Mouse (Mus musculus): Measurements from ENCODE around the gene Unc79. TPM values are rescaled to one million over a fixed set of nuclear protein-coding genes. Genes with fewer than 3 reads are reported as not detected.

Gene Unc79
- total RNA-seq, 1 experiment from 2014 or later: 0.35 TPM

DNA sequence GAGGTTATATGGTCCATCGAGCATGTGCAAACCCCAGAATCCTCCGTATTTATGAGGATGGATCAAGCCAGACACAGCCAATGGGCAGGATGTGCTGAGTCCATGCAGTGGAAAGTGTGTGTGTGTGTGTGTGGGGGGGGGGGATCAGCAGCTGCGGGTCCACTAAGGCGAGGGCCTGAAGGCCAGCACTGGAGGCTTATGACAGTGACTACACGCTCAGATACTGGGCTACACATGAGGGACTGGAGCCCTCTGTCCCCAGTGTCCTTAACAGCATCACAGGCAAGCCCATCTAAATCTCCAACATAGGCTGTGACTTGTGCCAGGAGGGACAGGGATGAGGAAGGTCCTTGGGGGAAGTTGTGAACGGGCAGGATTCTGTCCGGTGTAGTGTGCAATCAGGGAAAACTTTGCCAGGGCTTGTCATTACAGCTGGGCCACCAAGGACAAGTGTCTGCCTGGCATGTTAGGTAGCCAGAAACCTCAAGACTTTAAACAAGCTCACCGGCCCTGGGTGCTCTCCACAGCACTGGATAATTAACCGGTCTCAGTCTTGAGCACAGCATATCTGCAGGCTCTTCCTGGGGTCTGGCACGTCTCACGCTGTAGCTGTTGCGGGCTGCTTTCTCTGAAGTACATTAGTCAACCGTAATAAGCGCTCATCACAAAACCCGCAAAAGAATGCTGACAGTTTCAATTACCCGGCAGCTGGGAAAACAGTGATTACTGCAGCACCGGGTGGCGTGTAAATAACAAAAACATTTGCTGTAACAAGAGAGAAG, 208.7 kb downstream of the Unc79 start:
- ATAC-seq (replicated peaks in 1 of 2; ENCODE audit: insufficient read depth in 1 of 2, low FRiP score in 2 of 2, low TSS enrichment in 1 of 2, low read depth in 1 of 2, poor library complexity in 2 of 2, severe bottlenecking in 2 of 2): no peak

GRCm38 (mm10) chr12:103159016-103159415, 210.4 kb downstream of the Unc79 start:
- ATAC-seq (replicated peaks in 1 of 2; ENCODE audit: insufficient read depth in 1 of 2, low FRiP score in 2 of 2, low TSS enrichment in 1 of 2, low read depth in 1 of 2, poor library complexity in 2 of 2, severe bottlenecking in 2 of 2): no peak

DNA sequence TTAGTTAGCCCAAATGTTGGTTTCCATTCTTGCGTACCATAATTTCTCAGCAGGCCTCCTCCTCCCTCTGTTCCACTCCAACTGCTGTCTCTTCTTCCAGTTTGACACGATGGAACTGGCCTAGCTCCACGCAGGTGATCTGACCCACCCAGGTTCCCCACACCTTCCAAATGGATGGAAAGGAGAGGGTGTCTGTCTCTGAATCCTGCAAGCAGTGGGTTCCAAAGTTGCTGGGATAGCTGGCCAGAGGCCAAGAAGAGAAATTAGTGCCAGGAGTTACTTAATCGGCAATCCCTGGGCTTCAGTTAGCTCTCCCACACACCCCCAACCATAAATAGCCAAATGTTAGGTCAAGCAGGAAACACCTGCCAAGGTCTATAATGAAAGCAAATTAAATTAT, 212.1 kb downstream of the Unc79 start:
- ATAC-seq (replicated peaks in 1 of 2; ENCODE audit: insufficient read depth in 1 of 2, low FRiP score in 2 of 2, low TSS enrichment in 1 of 2, low read depth in 1 of 2, poor library complexity in 2 of 2, severe bottlenecking in 2 of 2): no peak

DNA sequence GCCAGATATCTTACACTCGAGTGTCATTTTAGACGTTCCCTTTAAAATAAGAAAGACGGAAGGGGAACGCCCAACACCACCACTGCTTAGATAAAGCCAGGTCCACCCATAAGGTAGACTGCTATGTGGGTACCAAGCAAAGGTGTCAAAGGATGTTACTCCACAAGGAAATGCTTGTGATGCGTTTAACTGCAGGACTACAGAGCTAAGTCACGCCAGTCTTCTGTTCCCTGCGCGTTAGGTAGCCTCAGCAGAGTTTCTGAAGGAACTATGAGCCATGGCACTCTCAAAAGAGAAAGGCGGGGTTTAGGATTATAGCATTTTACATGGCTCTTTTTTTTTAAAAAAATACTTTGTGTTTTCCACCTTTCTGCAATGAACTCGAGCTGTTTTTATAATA, 214.9 kb downstream of the Unc79 start:
- no peak for ATAC-seq (replicated peaks in 1 of 2; ENCODE audit: insufficient read depth in 1 of 2, low FRiP score in 2 of 2, low TSS enrichment in 1 of 2, low read depth in 1 of 2, poor library complexity in 2 of 2, severe bottlenecking in 2 of 2)

DNA sequence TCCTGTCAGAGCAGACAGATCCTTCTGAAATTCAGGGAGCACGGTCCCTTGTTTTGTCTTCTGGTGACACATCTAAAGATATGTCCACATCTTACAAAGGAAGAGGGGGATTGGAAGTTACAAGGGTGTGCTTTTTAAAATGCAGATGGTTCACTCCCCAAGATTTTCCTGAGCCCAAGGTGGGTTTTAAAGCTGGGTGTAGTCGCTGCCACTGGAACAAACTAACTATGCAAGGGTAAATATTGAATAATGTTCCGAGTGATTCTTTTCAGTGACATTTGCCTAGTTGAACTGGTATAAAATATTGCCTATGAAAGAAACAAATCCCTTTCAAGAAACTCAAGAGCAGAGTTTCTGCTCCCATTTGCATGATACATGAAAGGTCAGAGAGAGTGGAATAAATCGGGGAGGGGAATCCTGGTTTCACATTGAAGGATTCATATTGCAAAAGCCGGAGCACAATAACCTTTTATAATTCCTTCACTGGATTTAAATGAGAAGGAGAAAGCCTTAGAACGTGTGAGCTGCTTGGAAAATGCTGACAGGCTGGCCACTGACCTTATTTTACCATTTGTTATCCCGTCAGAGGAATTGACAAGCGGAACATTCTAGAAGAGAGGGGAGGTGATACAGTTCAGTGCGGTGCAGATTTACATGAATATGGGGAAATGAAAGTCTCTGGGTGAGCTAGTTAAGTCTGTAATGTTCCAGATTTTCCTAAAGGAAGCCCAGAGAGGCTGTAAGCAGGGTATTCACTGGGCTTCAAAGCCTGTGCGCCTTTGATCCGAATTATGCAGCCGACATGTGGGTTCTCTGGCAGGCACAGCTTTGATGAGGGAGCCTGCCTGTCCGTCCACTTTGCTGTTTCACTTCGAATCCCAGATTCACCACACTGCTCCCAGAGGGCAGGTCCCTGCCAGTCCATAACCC, 215.7 kb downstream of the Unc79 start:
- no peak for ATAC-seq (replicated peaks in 1 of 2; ENCODE audit: insufficient read depth in 1 of 2, low FRiP score in 2 of 2, low TSS enrichment in 1 of 2, low read depth in 1 of 2, poor library complexity in 2 of 2, severe bottlenecking in 2 of 2)

GRCm38 (mm10) chr12:103168892-103169291, 220.2 kb downstream of the Unc79 start:
- no peak for ATAC-seq (replicated peaks in 1 of 2; ENCODE audit: insufficient read depth in 1 of 2, low FRiP score in 2 of 2, low TSS enrichment in 1 of 2, low read depth in 1 of 2, poor library complexity in 2 of 2, severe bottlenecking in 2 of 2)

GRCm38 (mm10) chr12:103183057-103183456, 234.4 kb downstream of the Unc79 start:
- ATAC-seq (replicated peaks in 1 of 2; ENCODE audit: insufficient read depth in 1 of 2, low FRiP score in 2 of 2, low TSS enrichment in 1 of 2, low read depth in 1 of 2, poor library complexity in 2 of 2, severe bottlenecking in 2 of 2): no peak

- ATAC-seq (replicated peaks in 1 of 2; ENCODE audit: insufficient read depth in 1 of 2, low FRiP score in 2 of 2, low TSS enrichment in 1 of 2, low read depth in 1 of 2, poor library complexity in 2 of 2, severe bottlenecking in 2 of 2): no peak
These were observed 238.4 kb downstream of the Unc79 start for GRCm38 (mm10) chr12:103187020-103187419.

GRCm38 (mm10) chr12:103188223-103188622, 239.6 kb downstream of the Unc79 start:
- no peak for ATAC-seq (replicated peaks in 1 of 2; ENCODE audit: insufficient read depth in 1 of 2, low FRiP score in 2 of 2, low TSS enrichment in 1 of 2, low read depth in 1 of 2, poor library complexity in 2 of 2, severe bottlenecking in 2 of 2)

GRCm38 (mm10) chr12:103189771-103190170, 241.1 kb downstream of the Unc79 start:
- no peak for ATAC-seq (replicated peaks in 1 of 2; ENCODE audit: insufficient read depth in 1 of 2, low FRiP score in 2 of 2, low TSS enrichment in 1 of 2, low read depth in 1 of 2, poor library complexity in 2 of 2, severe bottlenecking in 2 of 2)

- no peak for ATAC-seq (replicated peaks in 1 of 2; ENCODE audit: insufficient read depth in 1 of 2, low FRiP score in 2 of 2, low TSS enrichment in 1 of 2, low read depth in 1 of 2, poor library complexity in 2 of 2, severe bottlenecking in 2 of 2)
These were observed 244.3 kb downstream of the Unc79 start for GRCm38 (mm10) chr12:103192996-103193395.

GRCm38 (mm10) chr12:103202592-103203544, 254.2 kb downstream of the Unc79 start:
- no peak for ATAC-seq (replicated peaks in 1 of 2; ENCODE audit: insufficient read depth in 1 of 2, low FRiP score in 2 of 2, low TSS enrichment in 1 of 2, low read depth in 1 of 2, poor library complexity in 2 of 2, severe bottlenecking in 2 of 2)

- no peak for ATAC-seq (replicated peaks in 1 of 2; ENCODE audit: insufficient read depth in 1 of 2, low FRiP score in 2 of 2, low TSS enrichment in 1 of 2, low read depth in 1 of 2, poor library complexity in 2 of 2, severe bottlenecking in 2 of 2)
These were observed 256.9 kb downstream of the Unc79 start for GRCm38 (mm10) chr12:103205561-103205960.

DNA sequence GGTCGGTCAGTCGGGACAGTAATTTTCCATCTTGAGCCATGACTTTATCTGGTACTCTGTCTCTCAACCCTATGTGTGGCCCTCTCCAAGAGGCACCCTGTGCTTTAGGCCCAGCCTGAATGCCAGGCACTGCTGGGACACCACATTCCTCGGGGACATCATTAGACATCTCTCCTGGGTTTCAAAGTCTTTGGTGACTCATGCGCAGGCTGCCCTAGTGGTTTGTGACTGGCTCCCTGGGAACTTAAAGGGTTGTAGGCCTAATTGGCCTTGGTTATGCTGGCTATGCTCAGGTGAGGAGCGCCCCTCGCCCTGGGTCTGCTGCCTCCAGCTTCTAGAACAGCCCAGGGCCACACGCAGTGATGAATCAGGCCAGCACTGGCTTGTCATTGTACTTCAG, 260.9 kb downstream of the Unc79 start:
- no peak for ATAC-seq (replicated peaks in 1 of 2; ENCODE audit: insufficient read depth in 1 of 2, low FRiP score in 2 of 2, low TSS enrichment in 1 of 2, low read depth in 1 of 2, poor library complexity in 2 of 2, severe bottlenecking in 2 of 2)

DNA sequence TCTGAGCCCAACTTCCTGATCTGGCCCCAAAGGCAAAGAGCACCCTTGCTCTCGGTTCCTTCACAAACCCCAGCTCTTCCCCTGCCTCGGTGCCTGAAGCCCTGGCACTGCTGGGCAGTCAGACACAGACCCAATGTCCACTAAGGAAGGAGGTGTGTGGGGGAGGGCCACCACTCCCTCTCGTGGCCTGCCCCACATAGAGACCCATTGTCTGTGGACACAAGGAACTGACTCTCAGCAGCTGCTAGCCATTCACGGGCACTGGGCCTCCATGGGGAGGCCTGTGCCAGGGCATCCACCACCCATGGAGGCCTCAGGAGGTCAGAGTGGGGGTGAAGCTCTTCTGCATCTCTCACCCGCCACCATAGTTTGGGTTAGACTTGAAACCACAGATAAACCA, 262.4 kb downstream of the Unc79 start:
- ATAC-seq (replicated peaks in 1 of 2; ENCODE audit: insufficient read depth in 1 of 2, low FRiP score in 2 of 2, low TSS enrichment in 1 of 2, low read depth in 1 of 2, poor library complexity in 2 of 2, severe bottlenecking in 2 of 2): no peak

GRCm38 (mm10) chr12:103213591-103213990, 264.9 kb downstream of the Unc79 start:
- ATAC-seq (replicated peaks in 1 of 2; ENCODE audit: insufficient read depth in 1 of 2, low FRiP score in 2 of 2, low TSS enrichment in 1 of 2, low read depth in 1 of 2, poor library complexity in 2 of 2, severe bottlenecking in 2 of 2): no peak

DNA sequence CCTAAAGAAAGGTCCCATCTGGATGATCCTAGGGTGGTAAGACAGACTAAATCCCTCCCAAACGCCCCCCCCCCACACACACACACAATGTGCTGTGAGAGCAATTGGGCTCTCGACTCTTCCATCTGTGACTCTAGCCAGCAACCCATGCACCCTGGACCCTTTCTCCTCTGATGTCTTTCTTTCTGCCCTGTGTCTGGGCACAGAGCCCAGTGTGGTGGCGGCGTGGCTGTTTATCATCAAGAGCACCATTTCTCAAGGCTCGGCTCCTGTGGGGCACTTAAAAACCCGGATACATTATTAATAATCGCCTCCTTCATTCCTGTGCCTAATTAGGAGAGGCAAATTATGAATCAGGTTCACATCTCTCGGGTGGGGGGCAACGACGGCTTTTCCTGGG, 265.6 kb downstream of the Unc79 start:
- ATAC-seq (replicated peaks in 1 of 2; ENCODE audit: insufficient read depth in 1 of 2, low FRiP score in 2 of 2, low TSS enrichment in 1 of 2, low read depth in 1 of 2, poor library complexity in 2 of 2, severe bottlenecking in 2 of 2): 0 out of 4 replicates have a peak, but pooled peaks of 1 of the 2 experiments have one; percentile 12
